Mouse (Mus musculus): ENCODE results near the gene Cdkn1c. TPM values are rescaled to one million over a fixed set of nuclear protein-coding genes. Genes with fewer than 3 reads are reported as not detected.

The Cdkn1c gene
- polyA plus RNA-seq, 1 experiment: 45.9 TPM

GRCm38 (mm10) chr7:143474811-143475210 lies 14.0 kb upstream of the Cdkn1c start:
- no peaks in the 10 kb centered on the region for H3K27me3 ChIP-seq (ENCODE audit: control insufficient read depth, insufficient read depth, low read length)
- H3K4me3 ChIP-seq (ENCODE audit: control insufficient read depth, low read depth, low read length): no peak overlapping the region
- H3K36me3 ChIP-seq (ENCODE audit: control insufficient read depth, insufficient read depth, low read length): no peaks in the 10 kb centered on the region
- H3K27ac ChIP-seq (ENCODE audit: control insufficient read depth, insufficient read depth, low read depth, low read length): no peak overlapping the region
- TF ChIP-seq CTCF (IDR thresholded peaks at IDR 0.05; ENCODE audit: control insufficient read depth, insufficient read depth, insufficient replicate concordance, low read depth, low read length): no peak
- peaks cover 16% of the 10 kb centered on the region for H3K4me1 ChIP-seq (ENCODE audit: control insufficient read depth, insufficient read depth, low read length)

- Histone ChIP-seq H3K4me3 (ENCODE audit: control insufficient read depth, low read depth, low read length) (0 out of 2 replicates have a peak within 1 kb of the TSS, but pooled peaks have one; percentile 22), H3K27me3 (ENCODE audit: control insufficient read depth, insufficient read depth, low read length) (no peaks in the 10 kb centered on the region), H3K27ac (ENCODE audit: control insufficient read depth, insufficient read depth, low read depth, low read length) (no peak within 1 kb of the TSS), H3K36me3 (ENCODE audit: control insufficient read depth, insufficient read depth, low read length) (no peaks in the 10 kb centered on the region), H3K4me1 (ENCODE audit: control insufficient read depth, insufficient read depth, low read length) (peaks cover 16% of the 10 kb centered on the region)
- TF ChIP-seq POLR2A (IDR thresholded peaks at IDR 0.05; ENCODE audit: control insufficient read depth, low read depth, low read length) (no peak), CTCF (IDR thresholded peaks at IDR 0.05; ENCODE audit: control insufficient read depth, insufficient read depth, insufficient replicate concordance, low read depth, low read length) (no peak)
Measured at GRCm38 (mm10) chr7:143473347-143474101, 12.7 kb upstream of the Cdkn1c start, which contains the start of gene Slc22a18. TSS of gene Slc22a18 (plus strand) at chr7:143473736.

GRCm38 (mm10) chr7:143469946-143470345 lies 9.1 kb upstream of the Cdkn1c start:
- H3K27me3 ChIP-seq (ENCODE audit: control insufficient read depth, insufficient read depth, low read length): no peaks in the 10 kb centered on the region
- H3K4me1 ChIP-seq (ENCODE audit: control insufficient read depth, insufficient read depth, low read length): peaks cover 29% of the 10 kb centered on the region
- TF ChIP-seq CTCF (IDR thresholded peaks at IDR 0.05; ENCODE audit: control insufficient read depth, insufficient read depth, insufficient replicate concordance, low read depth, low read length) (peak; percentile 75), POLR2A (IDR thresholded peaks at IDR 0.05; ENCODE audit: control insufficient read depth, low read depth, low read length) (no peak)
- no peaks in the 10 kb centered on the region for H3K36me3 ChIP-seq (ENCODE audit: control insufficient read depth, insufficient read depth, low read length)
- H3K27ac ChIP-seq (ENCODE audit: control insufficient read depth, insufficient read depth, low read depth, low read length): no peak overlapping the region
- H3K4me3 ChIP-seq (ENCODE audit: control insufficient read depth, low read depth, low read length): no peak overlapping the region

- TF ChIP-seq POLR2A (IDR thresholded peaks at IDR 0.05; ENCODE audit: control insufficient read depth, low read depth, low read length): no peak
- no peak for TF ChIP-seq CTCF (IDR thresholded peaks at IDR 0.05; ENCODE audit: control insufficient read depth, insufficient read depth, insufficient replicate concordance, low read depth, low read length)
- no peak overlapping the region for H3K4me3 ChIP-seq (ENCODE audit: control insufficient read depth, low read depth, low read length)
- H3K27me3 ChIP-seq (ENCODE audit: control insufficient read depth, insufficient read depth, low read length): no peaks in the 10 kb centered on the region
- H3K27ac ChIP-seq (ENCODE audit: control insufficient read depth, insufficient read depth, low read depth, low read length): no peak overlapping the region
- H3K36me3 ChIP-seq (ENCODE audit: control insufficient read depth, insufficient read depth, low read length): no peaks in the 10 kb centered on the region
- H3K4me1 ChIP-seq (ENCODE audit: control insufficient read depth, insufficient read depth, low read length): peaks cover 26% of the 10 kb centered on the region
Measured at GRCm38 (mm10) chr7:143467714-143468113, 6.9 kb upstream of the Cdkn1c start.

- peak overlapping the region; percentile 78 for H3K4me3 ChIP-seq (ENCODE audit: control insufficient read depth, low read depth, low read length)
- H3K36me3 ChIP-seq (ENCODE audit: control insufficient read depth, insufficient read depth, low read length): no peaks in the 10 kb centered on the region
- H3K27me3 ChIP-seq (ENCODE audit: control insufficient read depth, insufficient read depth, low read length): no peaks in the 10 kb centered on the region
- peaks cover 29% of the 10 kb centered on the region for H3K4me1 ChIP-seq (ENCODE audit: control insufficient read depth, insufficient read depth, low read length)
- H3K27ac ChIP-seq (ENCODE audit: control insufficient read depth, insufficient read depth, low read depth, low read length): no peak overlapping the region
- TF ChIP-seq CTCF (IDR thresholded peaks at IDR 0.05; ENCODE audit: control insufficient read depth, insufficient read depth, insufficient replicate concordance, low read depth, low read length): peak; percentile 97
- no peak for TF ChIP-seq POLR2A (IDR thresholded peaks at IDR 0.05; ENCODE audit: control insufficient read depth, low read depth, low read length)
Measured at GRCm38 (mm10) chr7:143466099-143466677, 5.3 kb upstream of the Cdkn1c start.

- H3K36me3 ChIP-seq (ENCODE audit: control insufficient read depth, insufficient read depth, low read length): no peaks in the 10 kb centered on the region
- H3K4me1 ChIP-seq (ENCODE audit: control insufficient read depth, insufficient read depth, low read length): peaks cover 34% of the 10 kb centered on the region
- TF ChIP-seq POLR2A (IDR thresholded peaks at IDR 0.05; ENCODE audit: control insufficient read depth, low read depth, low read length) (no peak), CTCF (IDR thresholded peaks at IDR 0.05; ENCODE audit: control insufficient read depth, insufficient read depth, insufficient replicate concordance, low read depth, low read length) (no peak)
- no peaks in the 10 kb centered on the region for H3K27me3 ChIP-seq (ENCODE audit: control insufficient read depth, insufficient read depth, low read length)
- no peak overlapping the region for H3K27ac ChIP-seq (ENCODE audit: control insufficient read depth, insufficient read depth, low read depth, low read length)
- peak overlapping the region; percentile 78 for H3K4me3 ChIP-seq (ENCODE audit: control insufficient read depth, low read depth, low read length)
Measured at GRCm38 (mm10) chr7:143464811-143465560, 4.1 kb upstream of the Cdkn1c start.

- Histone ChIP-seq H3K4me3 (ENCODE audit: control insufficient read depth, low read depth, low read length) (no peak overlapping the region), H3K27me3 (ENCODE audit: control insufficient read depth, insufficient read depth, low read length) (peaks cover 4% of the 10 kb centered on the region; the same call in 1 of the 2 replicates), H3K36me3 (ENCODE audit: control insufficient read depth, insufficient read depth, low read length) (no peaks in the 10 kb centered on the region), H3K4me1 (ENCODE audit: control insufficient read depth, insufficient read depth, low read length) (peaks cover 44% of the 10 kb centered on the region), H3K27ac (ENCODE audit: control insufficient read depth, insufficient read depth, low read depth, low read length) (no peak overlapping the region)
- peak; percentile 85 for TF ChIP-seq CTCF (IDR thresholded peaks at IDR 0.05; ENCODE audit: control insufficient read depth, insufficient read depth, insufficient replicate concordance, low read depth, low read length)
- TF ChIP-seq POLR2A (IDR thresholded peaks at IDR 0.05; ENCODE audit: control insufficient read depth, low read depth, low read length): no peak
Measured at GRCm38 (mm10) chr7:143463865-143464415, 3.1 kb upstream of the Cdkn1c start.
